Mouse (Mus musculus) heart, adult 8-10 months (tissue): ENCODE measurements around the gene Olfr3. TPM values are rescaled to one million over a fixed set of nuclear protein-coding genes. Genes with fewer than 3 reads are reported as not detected.

Experiments
- DNase-seq: peaks from one replicate; pipeline ENCODE4 v3.0.0; 2022; ENCODE audit warnings: low spot score
- total RNA-seq, 4 experiments: library from RNA; stranded (reverse); gene quantifications; 2 replicates each; pipeline ENCODE4 v1.2.4; 2022

Gene Olfr3
- total RNA-seq: not detected

DNA sequence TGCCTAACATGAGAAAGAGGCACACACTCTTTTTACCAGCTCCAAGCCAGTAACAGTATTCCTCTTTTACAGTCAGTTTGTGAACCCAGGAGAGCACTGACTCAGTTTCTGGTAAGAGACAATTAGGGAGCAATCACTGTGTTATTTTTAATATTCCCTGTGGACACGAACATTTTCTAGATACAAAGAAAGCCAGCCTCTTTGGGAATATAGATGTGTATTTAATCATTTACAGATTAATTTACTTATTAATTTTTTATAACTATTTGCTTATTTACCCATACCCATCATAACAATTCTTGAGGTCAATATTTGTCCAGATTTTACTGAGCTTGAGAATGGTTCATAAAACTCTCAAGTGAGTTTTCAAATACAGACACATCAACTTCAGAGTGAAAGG, at the start of gene Olfr3:
Gene Olfr3, minus strand, starts transcription at position 101 of the 400 bp plus-strand sequence.
- no peak for DNase-seq

DNA sequence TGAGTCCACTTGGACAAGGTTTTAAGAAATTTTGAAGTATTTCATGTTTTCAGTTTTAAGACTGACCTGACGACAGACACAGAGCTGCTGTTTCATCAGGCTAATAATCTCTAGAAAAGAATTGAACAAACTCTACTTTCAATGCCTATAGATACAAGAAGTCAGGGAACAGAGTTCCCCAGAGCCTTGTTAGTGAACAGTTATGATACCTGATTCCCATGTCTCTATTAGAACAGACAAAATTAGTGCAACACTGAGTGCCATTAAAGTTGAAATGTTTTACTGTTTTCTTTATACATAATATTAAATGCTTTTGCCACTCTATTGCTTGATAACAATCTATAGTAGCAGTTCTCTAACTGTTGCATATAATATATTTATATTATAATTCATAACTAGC, 45.7 kb upstream of the Olfr3 start, which contains the start of gene Olfr351:
Gene Olfr351, minus strand, starts transcription at position 101 of the 400 bp plus-strand sequence.
- DNase-seq: no peak

DNA sequence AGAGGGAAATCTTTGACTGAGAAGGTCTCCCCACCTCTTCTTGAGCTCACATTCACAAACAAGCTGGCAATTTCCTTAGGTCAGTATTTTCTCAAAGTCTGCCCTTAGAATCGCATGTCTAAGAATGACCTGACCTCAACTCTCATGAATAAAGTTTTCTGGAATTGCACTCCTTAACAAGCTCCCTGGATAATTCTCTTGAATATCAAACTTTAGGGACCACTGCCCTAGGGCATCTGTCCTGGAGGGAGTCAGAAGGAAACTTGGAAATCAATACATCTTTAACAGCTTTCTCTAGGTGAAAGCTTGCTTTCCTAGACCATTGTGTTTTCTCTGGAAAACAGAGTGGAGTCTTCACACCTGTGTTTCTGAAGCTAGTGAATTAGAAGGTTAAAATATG, 29.2 kb upstream of the Olfr3 start, which contains the start of gene Olfr350:
Gene Olfr350, plus strand, starts transcription at position 301 of the 400 bp plus-strand sequence.
- DNase-seq: no peak

DNA sequence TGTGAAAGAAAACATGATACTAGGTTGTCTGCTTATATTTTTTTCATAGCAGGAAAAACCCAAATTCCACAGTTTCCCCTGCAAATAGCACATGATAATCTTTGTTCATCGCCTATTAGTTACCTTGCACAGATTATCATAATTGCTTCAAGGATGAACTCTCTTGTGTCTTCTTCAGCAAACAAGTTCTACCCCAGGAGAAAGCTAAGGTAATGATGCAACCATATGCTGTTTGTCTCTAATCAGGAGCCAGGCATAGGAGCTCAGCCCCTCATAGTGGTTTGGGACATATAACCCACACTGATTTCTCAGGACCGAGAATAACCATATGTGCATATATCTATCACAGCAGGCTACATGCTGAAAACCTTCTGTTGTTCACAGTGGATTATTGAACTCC, 26.6 kb downstream of the Olfr3 start, which contains the start of gene Olfr50:
Gene Olfr50, plus strand, starts transcription at position 301 of the 400 bp plus-strand sequence.
- DNase-seq: no peak

DNA sequence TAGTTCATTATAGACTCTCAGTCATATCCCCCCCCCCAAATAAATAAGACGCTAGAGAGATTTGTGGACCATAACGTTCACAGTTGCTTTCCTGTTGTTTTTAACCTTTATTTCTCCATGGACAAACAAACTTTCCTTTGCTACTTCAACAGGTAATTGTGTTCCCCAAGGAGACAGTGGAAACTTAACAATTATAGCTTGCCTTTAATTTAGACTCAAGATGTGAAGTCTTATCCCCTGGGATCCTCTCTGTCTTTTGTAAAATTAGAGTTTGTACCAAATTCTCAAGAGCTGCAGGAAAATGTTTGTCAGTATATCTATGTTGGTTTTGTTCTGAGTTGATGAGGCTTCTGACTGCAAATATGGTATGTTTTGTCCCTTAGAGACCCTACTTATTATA, 32.9 kb downstream of the Olfr3 start, which contains the start of gene Olfr348:
Gene Olfr348, plus strand, starts transcription at position 301 of the 400 bp plus-strand sequence.
- no peak for DNase-seq

Other genes starting within 250 kb of the Olfr3 start
- not detected for gene Olfr345, start 177.0 kb downstream of the Olfr3 start, total RNA-seq
- gene Olfr346, start 131.2 kb downstream of the Olfr3 start, total RNA-seq: not detected
- gene Olfr347, start 85.1 kb downstream of the Olfr3 start, total RNA-seq: not detected
- gene Olfr348, start 32.8 kb downstream of the Olfr3 start, total RNA-seq: not detected
- gene Olfr50, start 26.5 kb downstream of the Olfr3 start, total RNA-seq: not detected
- not detected for gene Olfr350, start 29.3 kb upstream of the Olfr3 start, total RNA-seq
- gene Olfr351, start 45.6 kb upstream of the Olfr3 start, total RNA-seq: not detected
- not detected for gene Olfr352, start 51.4 kb upstream of the Olfr3 start, total RNA-seq
- not detected for gene Olfr353, start 75.9 kb upstream of the Olfr3 start, total RNA-seq
- gene Olfr354, start 88.6 kb upstream of the Olfr3 start, total RNA-seq: not detected
- not detected for gene Olfr355, start 111.9 kb upstream of the Olfr3 start, total RNA-seq
- not detected for gene Olfr356, start 120.1 kb upstream of the Olfr3 start, total RNA-seq
- not detected for gene Olfr357, start 176.8 kb upstream of the Olfr3 start, total RNA-seq
- gene Olfr358, start 192.3 kb upstream of the Olfr3 start, total RNA-seq: not detected
- not detected for gene Olfr360, start 248.7 kb upstream of the Olfr3 start, total RNA-seq